Mouse (Mus musculus): Measurements from ENCODE around the gene Hjurp. TPM values are rescaled to one million over a fixed set of nuclear protein-coding genes. Genes with fewer than 3 reads are reported as not detected.
"Not testable (repeated sequence)": the region's sequence is repeated elsewhere in the genome, so short reads cannot be mapped to it uniquely, and the experiment has no call there.

The Hjurp gene
- polyA plus RNA-seq, 1 experiment from 2014 or later, result 145 TPM

- no peak overlapping the region for H3K27ac ChIP-seq
- H3K4me3 ChIP-seq, result no peak overlapping the region
- no peak for ATAC-seq
- H3K9ac ChIP-seq, result no peak overlapping the region
- H3K9me3 ChIP-seq (replicated peaks), result peaks cover 94% of the 10 kb centered on the region
- 79% methylated on average over 3 of the region's 3 CpGs for WGBS
- no peaks in the 10 kb centered on the region for H3K27me3 ChIP-seq
- no peak overlapping the region for H3K4me2 ChIP-seq
- H3K4me1 ChIP-seq, result no peaks in the 10 kb centered on the region
- no peaks in the 10 kb centered on the region for H3K36me3 ChIP-seq (ENCODE audit: poor library complexity, severe bottlenecking)
These were observed 47.9 kb downstream of the Hjurp start for GRCm38 (mm10) chr1:88229566-88229965.

GRCm38 (mm10) chr1:88228121-88228520 is 49.3 kb downstream of the Hjurp start:
- Histone ChIP-seq H3K27me3 (no peaks in the 10 kb centered on the region), H3K9ac (no peak overlapping the region), H3K4me3 (no peak overlapping the region), H3K36me3 (ENCODE audit: poor library complexity, severe bottlenecking) (no peaks in the 10 kb centered on the region), H3K9me3 (replicated peaks) (peaks cover 79% of the 10 kb centered on the region), H3K27ac (no peak overlapping the region), H3K4me1 (no peaks in the 10 kb centered on the region), H3K4me2 (no peak overlapping the region)
- 72% methylated on average over 7 of the region's 7 CpGs for WGBS
- ATAC-seq, result no peak

- H3K9me3 ChIP-seq (replicated peaks), result peaks cover 73% of the 10 kb centered on the region
- no peak overlapping the region for H3K4me2 ChIP-seq
- no peak overlapping the region for H3K27ac ChIP-seq
- no peak for ATAC-seq
- WGBS, result 55% methylated on average over 2 of the region's 2 CpGs
- no peak overlapping the region for H3K4me3 ChIP-seq
- no peak overlapping the region for H3K9ac ChIP-seq
- H3K4me1 ChIP-seq, result no peaks in the 10 kb centered on the region
- H3K36me3 ChIP-seq (ENCODE audit: poor library complexity, severe bottlenecking), result no peaks in the 10 kb centered on the region
- H3K27me3 ChIP-seq, result no peaks in the 10 kb centered on the region
These were observed 50.0 kb downstream of the Hjurp start for GRCm38 (mm10) chr1:88227482-88227881.

GRCm38 (mm10) chr1:88226670-88227379 is 50.6 kb downstream of the Hjurp start, which contains the start of gene Mroh2a:
Gene Mroh2a, plus strand, starts transcription at chr1:88226986.
- no peaks in the 10 kb centered on the region for H3K27me3 ChIP-seq
- ATAC-seq, result no peak
- WGBS, result 53% methylated on average over 5 of the region's 5 CpGs

GRCm38 (mm10) chr1:88225741-88226140 is 51.7 kb downstream of the Hjurp start:
- no peaks in the 10 kb centered on the region for H3K36me3 ChIP-seq (ENCODE audit: poor library complexity, severe bottlenecking)
- H3K27me3 ChIP-seq, result no peaks in the 10 kb centered on the region
- peaks cover 59% of the 10 kb centered on the region for H3K9me3 ChIP-seq (replicated peaks)
- no peak overlapping the region for H3K27ac ChIP-seq
- no peak overlapping the region for H3K9ac ChIP-seq
- no peak overlapping the region for H3K4me3 ChIP-seq
- ATAC-seq, result no peak
- H3K4me2 ChIP-seq, result no peak overlapping the region
- H3K4me1 ChIP-seq, result no peaks in the 10 kb centered on the region

More at GRCm38 (mm10) chr1:88226670-88227379, 50.6 kb downstream of the Hjurp start, which contains the start of gene Mroh2a:
- Histone ChIP-seq H3K4me3 (no peak within 1 kb of the TSS), H3K27ac (no peak within 1 kb of the TSS), H3K4me1 (no peaks in the 10 kb centered on the region), H3K9ac (no peak within 1 kb of the TSS), H3K9me3 (replicated peaks) (peaks cover 70% of the 10 kb centered on the region), H3K4me2 (no peak within 1 kb of the TSS), H3K36me3 (ENCODE audit: poor library complexity, severe bottlenecking) (no peaks in the 10 kb centered on the region)

- not testable (repeated sequence) for H3K4me3 ChIP-seq; H3K9ac ChIP-seq; H3K36me3 ChIP-seq (ENCODE audit: poor library complexity, severe bottlenecking); H3K27ac ChIP-seq; H3K4me2 ChIP-seq; H3K27me3 ChIP-seq; ATAC-seq; H3K4me1 ChIP-seq
- peaks cover 55% of the 10 kb centered on the region for H3K9me3 ChIP-seq (replicated peaks)
- 38% methylated on average over 2 of the region's 2 CpGs for WGBS
These were observed 52.1 kb downstream of the Hjurp start for GRCm38 (mm10) chr1:88225301-88225700.

- ATAC-seq, result no peak
- no peak overlapping the region for H3K27ac ChIP-seq
- no peak overlapping the region for H3K4me2 ChIP-seq
- no peaks in the 10 kb centered on the region for H3K36me3 ChIP-seq (ENCODE audit: poor library complexity, severe bottlenecking)
- H3K4me3 ChIP-seq, result no peak overlapping the region
- no peak overlapping the region for H3K9ac ChIP-seq
- H3K27me3 ChIP-seq, result no peaks in the 10 kb centered on the region
- no peaks in the 10 kb centered on the region for H3K4me1 ChIP-seq
- WGBS, result 70% methylated on average over 2 of the region's 2 CpGs
- peaks cover 44% of the 10 kb centered on the region for H3K9me3 ChIP-seq (replicated peaks)
These were observed 53.2 kb downstream of the Hjurp start for GRCm38 (mm10) chr1:88224029-88224776.

GRCm38 (mm10) chr1:88223591-88223990 is 53.8 kb downstream of the Hjurp start:
- WGBS, result 50% methylated on average over 1 of the region's 1 CpGs
- Histone ChIP-seq H3K27me3 (no peaks in the 10 kb centered on the region), H3K4me1 (no peaks in the 10 kb centered on the region), H3K9me3 (replicated peaks) (peaks cover 38% of the 10 kb centered on the region), H3K36me3 (ENCODE audit: poor library complexity, severe bottlenecking) (no peaks in the 10 kb centered on the region), H3K27ac (no peak overlapping the region), H3K4me2 (no peak overlapping the region), H3K4me3 (no peak overlapping the region), H3K9ac (no peak overlapping the region)
- ATAC-seq, result no peak

GRCm38 (mm10) chr1:88223011-88223515 is 54.4 kb downstream of the Hjurp start:
- H3K27me3 ChIP-seq; H3K4me3 ChIP-seq; H3K27ac ChIP-seq; H3K9ac ChIP-seq; H3K36me3 ChIP-seq (ENCODE audit: poor library complexity, severe bottlenecking); H3K4me1 ChIP-seq; ATAC-seq; H3K4me2 ChIP-seq: not testable (repeated sequence)
- peaks cover 32% of the 10 kb centered on the region for H3K9me3 ChIP-seq (replicated peaks)

GRCm38 (mm10) chr1:88222216-88222615 is 55.2 kb downstream of the Hjurp start:
- 52% methylated on average over 2 of the region's 2 CpGs for WGBS
- no peak overlapping the region for H3K4me3 ChIP-seq

GRCm38 (mm10) chr1:88220336-88220735 is 57.1 kb downstream of the Hjurp start:
- Histone ChIP-seq H3K9me3 (replicated peaks) (peaks cover 27% of the 10 kb centered on the region), H3K4me1 (no peaks in the 10 kb centered on the region), H3K9ac (no peak overlapping the region), H3K4me2 (no peak overlapping the region), H3K27me3 (no peaks in the 10 kb centered on the region), H3K27ac (no peak overlapping the region), H3K4me3 (no peak overlapping the region), H3K36me3 (ENCODE audit: poor library complexity, severe bottlenecking) (no peaks in the 10 kb centered on the region)
- no peak for ATAC-seq

More at GRCm38 (mm10) chr1:88222216-88222615, 55.2 kb downstream of the Hjurp start:
- no peaks in the 10 kb centered on the region for H3K4me1 ChIP-seq
- peaks cover 29% of the 10 kb centered on the region for H3K9me3 ChIP-seq (replicated peaks)
- ATAC-seq, result no peak
- no peaks in the 10 kb centered on the region for H3K36me3 ChIP-seq (ENCODE audit: poor library complexity, severe bottlenecking)
- H3K27ac ChIP-seq, result no peak overlapping the region
- no peaks in the 10 kb centered on the region for H3K27me3 ChIP-seq
- H3K4me2 ChIP-seq, result no peak overlapping the region
- H3K9ac ChIP-seq, result no peak overlapping the region

- Histone ChIP-seq H3K9me3 (replicated peaks) (peaks cover 36% of the 10 kb centered on the region), H3K27me3 (no peaks in the 10 kb centered on the region), H3K36me3 (ENCODE audit: poor library complexity, severe bottlenecking) (no peaks in the 10 kb centered on the region), H3K4me2 (no peak overlapping the region), H3K4me3 (no peak overlapping the region), H3K4me1 (no peaks in the 10 kb centered on the region), H3K27ac (no peak overlapping the region), H3K9ac (no peak overlapping the region)
- 17% methylated on average over 1 of the region's 1 CpGs for WGBS
- ATAC-seq, result no peak
These were observed 58.4 kb downstream of the Hjurp start for GRCm38 (mm10) chr1:88219054-88219453.
